Mouse (Mus musculus): ENCODE results near the gene Flt3.

DNA sequence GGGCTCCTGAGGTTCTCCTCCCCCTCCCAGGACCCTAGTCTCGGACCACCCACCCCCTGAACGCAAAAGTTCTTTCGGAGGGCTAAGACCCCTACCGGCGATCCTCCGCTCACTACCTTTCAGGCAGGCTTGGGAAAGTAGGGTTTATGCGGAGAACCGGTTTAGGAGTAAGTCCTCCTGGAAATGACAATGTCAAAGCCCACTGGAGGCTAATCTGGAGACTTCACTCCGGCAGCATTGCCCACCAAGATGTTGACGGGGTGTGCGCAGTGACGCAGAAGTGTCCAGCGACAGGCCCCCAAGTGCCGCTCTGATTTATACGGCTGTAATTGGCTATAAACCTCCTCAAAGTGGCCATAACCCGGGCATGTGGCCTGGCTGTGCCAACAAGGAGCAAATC lies 95.1 kb downstream of the Flt3 start:
- TF ChIP-seq CTCF (IDR thresholded peaks at IDR 0.05; ENCODE audit: extremely low read depth, insufficient read depth, low read length) = no peak
- no peak for TF ChIP-seq POLR2A (IDR thresholded peaks at IDR 0.05; ENCODE audit: extremely low read depth, insufficient read depth, low read length)

Data from cortical plate, adult 2 months (tissue).